Mouse (Mus musculus) E14TG2a.4 (cell line): Measurements from ENCODE around the gene Nt5m.

Experiments
- H3K27me3 ChIP-seq: 2 replicates; pipeline ENCODE4 v1.6.1; 2014; ENCODE audit warnings: low read length, control low read depth; ENCODE audit not compliant: insufficient read depth
- H3K36me3 ChIP-seq: 2 replicates; pipeline ENCODE4 v1.6.1; 2014; ENCODE audit warnings: low read length, control low read depth; ENCODE audit not compliant: insufficient read depth
- H3K4me1 ChIP-seq: replicated peaks from 2 replicates; pipeline ENCODE4 v1.6.1; 2014; ENCODE audit warnings: low read depth, low read length, control low read depth
- H3K4me3 ChIP-seq: replicated peaks from 2 replicates; pipeline ENCODE4 v1.5.1; 2014; ENCODE audit warnings: mild to moderate bottlenecking, low read length
- H3K9me3 ChIP-seq: 2 replicates; pipeline ENCODE4 v1.6.1; 2014; ENCODE audit warnings: low read length, control low read depth
- CTCF ChIP-seq: conservative IDR thresholded peaks from 2 replicates; pipeline ENCODE4 v1.5.1; 2014; ENCODE audit warnings: low read length
- NANOG ChIP-seq: IDR thresholded peaks from 2 replicates; pipeline ENCODE4 v1.6.1; 2014; ENCODE audit warnings: borderline replicate concordance, low read length, mixed read lengths
- POU5F1 ChIP-seq: IDR thresholded peaks from 2 replicates; pipeline ENCODE4 v1.6.1; 2014; ENCODE audit warnings: low read length, borderline replicate concordance

The Nt5m gene

DNA sequence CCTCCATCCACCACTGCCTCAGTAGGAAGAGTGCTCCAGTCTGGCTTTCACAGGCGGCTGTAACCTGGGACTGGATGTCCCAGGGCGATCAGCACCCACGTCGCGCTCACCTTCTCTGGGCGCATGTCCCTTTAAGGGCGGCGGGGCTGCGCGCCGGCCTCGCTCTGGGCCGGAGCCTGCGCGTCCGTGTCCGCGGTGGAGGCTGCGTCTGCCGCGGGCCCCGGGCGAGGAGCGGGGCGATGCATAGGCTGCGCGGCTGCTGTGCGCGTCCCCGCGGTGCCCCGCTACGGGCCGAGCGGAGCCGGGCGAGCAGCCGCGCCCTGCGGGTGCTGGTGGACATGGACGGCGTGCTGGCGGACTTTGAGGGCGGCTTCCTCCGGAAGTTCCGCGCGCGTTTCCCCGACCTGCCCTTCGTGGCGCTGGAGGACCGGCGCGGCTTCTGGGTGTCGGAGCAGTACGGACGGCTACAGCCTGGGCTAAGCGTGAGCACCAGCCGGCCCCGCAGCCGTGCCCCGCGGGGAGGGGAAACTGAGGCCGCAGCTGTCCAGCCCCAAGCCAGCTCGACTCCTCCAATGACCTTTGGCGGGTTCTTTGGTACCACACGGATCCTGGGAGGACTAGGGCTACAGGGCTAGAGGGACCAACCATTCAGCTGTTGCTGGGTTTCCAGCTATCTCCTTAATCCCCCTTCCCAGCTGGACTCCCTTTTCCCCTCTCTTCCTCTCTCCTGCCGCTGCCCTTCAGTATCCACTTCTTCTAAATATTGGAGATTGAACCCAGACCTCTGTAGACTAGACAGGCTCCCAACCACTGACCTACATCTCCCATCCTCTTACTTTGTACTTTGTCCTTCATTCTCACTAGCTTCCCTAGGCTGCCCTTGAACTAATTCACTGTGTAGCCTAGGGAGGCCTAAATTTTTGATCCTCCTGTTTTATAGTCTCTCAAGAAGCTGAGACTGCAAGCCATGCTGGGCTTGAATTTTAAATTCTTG is 8.9 kb downstream of the Nt5m start:
- Histone ChIP-seq H3K36me3 (no peaks in the 10 kb centered on the region), H3K27me3 (peaks cover 22% of the 10 kb centered on the region), H3K4me3 (peak overlapping the region; percentile 87), H3K4me1 (peaks cover 17% of the 10 kb centered on the region), H3K9me3 (0 out of 2 replicates have a peak, but pooled peaks cover 5% of the 10 kb centered on the region)
- no peak for TF ChIP-seq CTCF
- TF ChIP-seq NANOG: no peak
- TF ChIP-seq POU5F1: no peak

DNA sequence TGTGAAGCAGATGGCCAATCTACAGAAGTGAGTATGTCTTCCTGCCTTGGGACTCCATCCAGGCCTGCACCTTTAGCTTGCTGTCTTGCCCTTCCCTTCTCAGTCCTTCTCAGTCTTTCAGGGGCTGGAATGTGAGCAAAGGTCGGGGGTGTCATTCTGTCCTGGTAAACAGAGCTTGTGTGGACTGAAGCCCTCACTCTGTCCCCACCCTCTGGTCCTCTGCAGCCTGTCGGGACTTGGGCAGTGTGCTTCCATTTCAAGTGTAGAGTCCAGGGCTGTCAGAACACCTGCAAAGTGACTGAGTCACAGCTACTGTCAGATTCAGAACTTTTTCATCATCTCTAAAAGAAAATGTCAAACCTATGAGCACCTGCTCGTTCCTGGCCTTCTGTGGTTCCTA is 13.6 kb downstream of the Nt5m start:
- no peak overlapping the region for H3K4me3 ChIP-seq
- H3K27me3 ChIP-seq: peaks cover 22% of the 10 kb centered on the region
- peaks cover 13% of the 10 kb centered on the region for H3K4me1 ChIP-seq
- no peaks in the 10 kb centered on the region for H3K36me3 ChIP-seq
- TF ChIP-seq CTCF (no peak), NANOG (no peak), POU5F1 (no peak)
- H3K9me3 ChIP-seq: no peaks in the 10 kb centered on the region

DNA sequence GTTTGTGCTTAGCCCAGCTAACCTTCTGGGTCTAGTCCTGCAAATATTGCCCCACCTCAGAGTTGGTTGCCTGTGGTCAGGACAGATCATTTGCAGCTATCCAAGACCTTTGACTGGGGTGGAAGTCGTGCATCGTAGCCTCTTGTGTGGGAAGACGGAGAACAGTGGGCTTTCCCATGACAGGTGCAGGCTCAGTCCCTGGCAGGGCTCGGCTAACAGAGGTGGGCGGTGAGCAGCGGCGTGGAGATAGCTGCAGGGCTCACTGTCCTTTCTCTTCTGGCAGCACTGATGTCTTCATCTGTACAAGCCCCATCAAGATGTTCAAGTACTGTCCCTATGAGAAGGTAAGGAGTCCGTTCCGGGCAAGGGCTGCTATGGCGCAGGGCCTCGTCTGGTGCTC is 21.2 kb downstream of the Nt5m start:
- H3K27me3 ChIP-seq: no peaks in the 10 kb centered on the region
- H3K36me3 ChIP-seq: no peaks in the 10 kb centered on the region
- peak overlapping the region; percentile 37; the same call in 1 of the 2 replicates for H3K4me3 ChIP-seq
- no peak for TF ChIP-seq CTCF
- no peak for TF ChIP-seq NANOG
- no peak for TF ChIP-seq POU5F1
- no peaks in the 10 kb centered on the region for H3K9me3 ChIP-seq
- peaks cover 38% of the 10 kb centered on the region for H3K4me1 ChIP-seq

- TF ChIP-seq POU5F1 (no peak), CTCF (no peak), NANOG (no peak)
- H3K4me3 ChIP-seq: no peak overlapping the region
- H3K4me1 ChIP-seq: peaks cover 33% of the 10 kb centered on the region
- H3K27me3 ChIP-seq: peaks cover 4% of the 10 kb centered on the region; the same call in 1 of the 2 replicates
- no peaks in the 10 kb centered on the region for H3K36me3 ChIP-seq
- no peaks in the 10 kb centered on the region for H3K9me3 ChIP-seq
These were observed 25.1 kb downstream of the Nt5m start for GRCm38 (mm10) chr11:59864316-59864715.

- no peaks in the 10 kb centered on the region for H3K9me3 ChIP-seq
- no peaks in the 10 kb centered on the region for H3K36me3 ChIP-seq
- no peak overlapping the region; the same call in 1 of the 2 replicates for H3K4me3 ChIP-seq
- H3K27me3 ChIP-seq: peaks cover 4% of the 10 kb centered on the region; the same call in 1 of the 2 replicates
- peaks cover 16% of the 10 kb centered on the region for H3K4me1 ChIP-seq
- TF ChIP-seq CTCF: no peak
- no peak for TF ChIP-seq POU5F1
- TF ChIP-seq NANOG: no peak
These were observed 32.9 kb downstream of the Nt5m start for GRCm38 (mm10) chr11:59872124-59872523.

DNA sequence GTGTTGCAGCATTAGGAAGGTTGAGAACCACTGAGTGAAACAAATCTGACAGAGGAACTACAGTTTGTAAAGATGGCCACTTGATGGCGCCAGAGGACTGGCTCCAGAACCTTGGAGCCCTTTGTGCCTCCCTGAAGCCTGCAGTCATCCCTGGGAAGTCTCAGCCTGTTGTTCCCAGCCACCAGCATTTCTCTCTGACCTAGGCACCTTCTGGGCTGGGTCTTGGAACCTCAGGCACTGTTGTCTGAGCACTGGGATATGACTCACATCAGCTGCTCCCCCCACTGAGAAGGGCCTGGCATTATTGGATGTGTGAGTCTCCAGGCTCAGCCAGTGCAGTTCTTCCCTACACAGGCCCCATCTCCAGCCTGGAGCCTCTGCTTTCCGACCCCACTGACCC is 40.8 kb downstream of the Nt5m start:
- no peak overlapping the region for H3K4me3 ChIP-seq
- no peaks in the 10 kb centered on the region for H3K9me3 ChIP-seq
- H3K27me3 ChIP-seq: no peaks in the 10 kb centered on the region
- H3K36me3 ChIP-seq: no peaks in the 10 kb centered on the region
- H3K4me1 ChIP-seq: peaks cover 21% of the 10 kb centered on the region
- TF ChIP-seq POU5F1 (no peak), CTCF (peak; percentile 68), NANOG (no peak)

DNA sequence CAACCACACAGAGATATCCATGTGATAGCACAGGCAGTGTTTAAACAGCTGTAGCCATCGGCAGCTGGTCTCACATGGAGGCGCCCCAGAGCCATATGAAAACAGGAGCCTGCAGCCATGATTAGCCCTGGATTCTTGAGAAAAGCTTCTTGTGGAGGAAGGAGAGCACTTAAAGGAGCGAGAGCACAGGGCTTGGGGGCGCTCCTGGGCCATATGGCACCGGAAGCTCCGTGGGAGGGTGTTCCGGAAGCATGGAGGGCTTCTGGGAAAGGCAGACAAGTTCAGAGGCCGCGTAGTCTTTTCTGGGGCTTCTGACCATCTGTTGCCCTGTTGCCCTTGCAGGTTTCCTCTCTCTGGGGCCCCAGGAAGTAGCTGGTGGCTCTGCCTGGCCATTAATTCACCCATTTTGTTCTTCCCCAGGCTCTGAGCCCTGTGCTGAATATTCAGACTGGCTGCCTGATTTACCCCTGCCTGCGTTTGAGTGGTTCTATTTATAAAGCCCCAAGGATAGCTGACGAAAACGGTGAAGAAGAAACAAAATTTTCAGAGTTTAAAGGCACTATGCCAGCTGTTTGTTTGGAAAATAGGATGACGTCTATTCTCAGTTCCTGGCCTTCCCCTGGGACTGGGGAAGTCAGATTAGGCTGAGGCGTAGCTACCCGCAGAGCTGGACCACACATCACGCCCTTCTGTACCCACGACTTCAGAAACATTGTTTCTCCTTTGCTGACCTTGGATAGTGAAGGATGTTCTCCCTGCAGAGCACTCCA is 46.2 kb downstream of the Nt5m start:
- Histone ChIP-seq H3K27me3 (no peaks in the 10 kb centered on the region), H3K36me3 (no peaks in the 10 kb centered on the region), H3K4me1 (peaks cover 60% of the 10 kb centered on the region), H3K4me3 (peak overlapping the region; percentile 43), H3K9me3 (peaks cover 6% of the 10 kb centered on the region; the same call in 1 of the 2 replicates)
- TF ChIP-seq NANOG (no peak), POU5F1 (no peak), CTCF (no peak)

GRCm38 (mm10) chr11:59886952-59887351 is 47.7 kb downstream of the Nt5m start:
- Histone ChIP-seq H3K9me3 (peaks cover 6% of the 10 kb centered on the region; the same call in 1 of the 2 replicates), H3K4me1 (peaks cover 67% of the 10 kb centered on the region), H3K27me3 (no peaks in the 10 kb centered on the region), H3K4me3 (no peak overlapping the region), H3K36me3 (no peaks in the 10 kb centered on the region)
- TF ChIP-seq POU5F1 (no peak), CTCF (no peak), NANOG (peak; percentile 44; the same call in 1 of the 2 replicates)
